Mouse (Mus musculus) effector memory CD4-positive, alpha-beta T cell, adult 5 months (primary cell): ENCODE results near the gene Chchd4. TPM values are rescaled to one million over a fixed set of nuclear protein-coding genes. Genes with fewer than 3 reads are reported as not detected.

Experiments
- polyA plus RNA-seq: library from polyadenylated mRNA; unstranded; fragments of 100-300 nt; shearing (Covaris generic); gene quantifications from one replicate; pipeline ENCODE4 v1.2.1, GENCODE M21; 2017

Chchd4 gene
- 10.0 TPM for polyA plus RNA-seq

DNA sequence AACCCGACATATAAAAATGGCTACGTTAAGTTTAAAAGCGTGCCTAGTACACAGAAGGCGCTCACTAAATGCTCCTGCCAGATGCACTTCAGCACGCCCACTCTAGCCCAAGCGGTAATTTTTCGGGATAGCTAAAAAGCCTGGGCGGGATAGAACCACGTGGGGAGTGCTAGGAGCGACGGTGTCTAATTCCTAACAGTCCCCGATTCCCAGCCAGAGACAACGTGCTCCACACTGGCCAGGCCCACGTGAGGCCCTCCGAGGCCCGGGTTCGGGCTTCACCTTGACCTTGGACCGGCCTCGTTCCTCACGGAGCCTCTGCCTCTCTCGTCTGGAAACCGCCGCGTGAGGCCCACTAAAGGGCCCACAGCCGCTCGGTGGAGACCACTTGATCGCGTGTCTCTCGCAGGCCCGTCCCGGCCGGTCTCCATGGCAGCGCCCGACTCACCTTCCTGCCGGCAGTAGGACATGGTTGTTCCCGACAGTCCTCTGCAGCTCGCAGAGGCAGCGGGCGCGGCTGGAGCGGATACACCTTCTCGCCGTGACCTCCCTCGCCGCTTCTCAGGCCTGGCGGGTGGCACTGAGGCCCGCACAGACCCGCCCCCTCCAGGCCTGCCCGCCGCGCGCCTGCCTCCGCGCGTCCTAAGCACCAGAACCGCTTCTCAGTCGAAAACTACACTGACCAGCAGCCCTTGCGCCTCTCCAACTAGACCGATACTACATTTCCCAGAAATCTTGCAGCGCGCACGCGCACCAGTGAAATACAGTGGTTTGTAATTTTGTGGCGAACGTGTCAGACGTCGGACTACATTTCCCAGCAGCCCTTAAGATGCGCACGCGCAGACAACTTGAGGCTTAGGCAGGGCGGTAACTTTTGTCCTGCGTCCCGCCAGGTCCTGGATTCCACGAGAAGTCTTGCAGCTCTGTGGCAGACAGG is at the start of gene Chchd4, which contains the start of gene Tmem43:
Chchd4 (minus strand) TSS at position 679 of the 937 bp plus-strand sequence.
Tmem43 (plus strand) TSS at position 836 of the 937 bp plus-strand sequence.

GRCm38 (mm10) chr6:91515545-91516449 is 42.5 kb upstream of the Chchd4 start, which contains the start of the genes Xpc and Lsm3:
Xpc (minus strand) TSS chr6:91515888.
Lsm3 (plus strand) TSS chr6:91515928.

Other genes starting within 250 kb of the Chchd4 start
- gene Wnt7a, start 62.2 kb downstream of the Chchd4 start, polyA plus RNA-seq, result not detected
- gene Tmem43, start 157 bp upstream of the Chchd4 start, polyA plus RNA-seq, result 34.1 TPM
- gene Xpc, start 42.3 kb upstream of the Chchd4 start, polyA plus RNA-seq, result 14.4 TPM
- 86.4 TPM for gene Lsm3, start 42.4 kb upstream of the Chchd4 start, polyA plus RNA-seq
- 95.0 TPM for gene Slc6a6, start 210.5 kb upstream of the Chchd4 start, polyA plus RNA-seq